Comparison of ENCODE assay signal across 8 mouse cellular contexts in the genomic region with DNA sequence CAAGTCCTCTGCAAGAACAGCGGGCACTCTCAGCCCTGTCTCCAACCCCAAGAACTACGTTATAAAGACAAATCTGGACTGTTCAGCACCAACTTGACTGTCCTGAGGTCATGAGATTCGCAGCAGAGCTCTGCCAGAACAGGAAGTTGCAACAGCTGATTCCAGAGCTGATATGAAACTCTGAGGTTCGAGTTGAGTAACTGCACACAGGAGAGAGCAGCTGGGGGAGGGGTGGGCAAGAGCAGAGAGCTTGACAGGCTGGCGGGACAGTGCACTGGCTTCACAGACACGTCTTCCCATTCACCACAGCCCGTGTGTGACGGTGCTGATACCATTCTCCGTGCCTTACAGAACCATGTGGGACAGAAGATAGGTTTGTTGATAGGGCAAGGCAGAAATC. TPM values are rescaled to one million over a fixed set of nuclear protein-coding genes. Genes with fewer than 3 reads are reported as not detected.
DNase-seq lines count a peak whose midpoint lies in the region; ATAC-seq and TF ChIP-seq lines count a peak whose summit lies in the region.

No protein-coding gene starts in this region.

- H3K27me3 ChIP-seq in stomach, embryonic 15.5 days (replicated peaks) = no peaks in the 10 kb centered on the region
- no peaks in the 10 kb centered on the region for H3K27me3 ChIP-seq in stomach, postnatal 0 days (ENCODE audit: control insufficient read depth, insufficient read depth, low read length)
- no peaks in the 10 kb centered on the region for H3K27me3 ChIP-seq in embryonic facial prominence, embryonic 10.5 days (replicated peaks; ENCODE audit: low read depth, poor library complexity, severe bottlenecking)
- H3K27me3 ChIP-seq in midbrain, embryonic 11.5 days (ENCODE audit: control insufficient read depth, insufficient read depth, low read length) = no peaks in the 10 kb centered on the region

- DNase-seq in stomach, postnatal 0 days (ENCODE audit: low spot score) = no peak
- DNase-seq in embryonic facial prominence, embryonic 10.5 days (ENCODE audit: low spot score) = peak; percentile 35
- DNase-seq in kidney, postnatal 36 days = peak; percentile 46 to 68
- DNase-seq in monocyte, adult 2 months (ENCODE audit: low read depth in 1 of 2, low spot score in 2 of 2) = peak; percentile 69 to 73
- DNase-seq in right cerebral cortex, adult 18-20 months = no peak
- no peak for DNase-seq in cerebellum, postnatal 14 days
- no peak for DNase-seq in midbrain, embryonic 11.5 days (ENCODE audit: low spot score, missing footprints)

- WGBS in stomach, embryonic 15.5 days = 50% methylated on average over 9 of the region's 9 CpGs
- WGBS in stomach, postnatal 0 days = 63% methylated on average over 9 of the region's 9 CpGs
- whole genome bisulfite sequencing in embryonic facial prominence, embryonic 10.5 days = 77% methylated on average over 9 of the region's 9 CpGs
- WGBS in midbrain, embryonic 11.5 days = 71% methylated on average over 9 of the region's 9 CpGs

- no peaks in the 10 kb centered on the region for H3K36me3 ChIP-seq in stomach, embryonic 15.5 days
- no peaks in the 10 kb centered on the region for H3K36me3 ChIP-seq in stomach, postnatal 0 days (ENCODE audit: control insufficient read depth, insufficient read depth, low read length)
- no peaks in the 10 kb centered on the region for H3K36me3 ChIP-seq in embryonic facial prominence, embryonic 10.5 days (replicated peaks)
- H3K36me3 ChIP-seq in midbrain, embryonic 11.5 days (ENCODE audit: control insufficient read depth, insufficient read depth, low read length) = no peaks in the 10 kb centered on the region

- H3K4me1 ChIP-seq in stomach, embryonic 15.5 days = no peaks in the 10 kb centered on the region
- no peaks in the 10 kb centered on the region for H3K4me1 ChIP-seq in stomach, postnatal 0 days (replicated peaks; ENCODE audit: control insufficient read depth, insufficient read depth)
- peaks cover 8% of the 10 kb centered on the region for H3K4me1 ChIP-seq in embryonic facial prominence, embryonic 10.5 days
- 0 out of 2 replicates have a peak, but pooled peaks cover 2% of the 10 kb centered on the region for H3K4me1 ChIP-seq in midbrain, embryonic 11.5 days (ENCODE audit: control insufficient read depth, insufficient read depth, low read length)

- H3K4me3 ChIP-seq in stomach, embryonic 15.5 days (replicated peaks) = no peak overlapping the region
- H3K4me3 ChIP-seq in stomach, postnatal 0 days (ENCODE audit: low read depth, low read length) = no peak overlapping the region
- no peak overlapping the region for H3K4me3 ChIP-seq in embryonic facial prominence, embryonic 10.5 days
- H3K4me3 ChIP-seq in midbrain, embryonic 11.5 days (ENCODE audit: low read depth, low read length) = no peak overlapping the region

- H3K4me2 ChIP-seq in stomach, embryonic 15.5 days = no peak overlapping the region
- H3K4me2 ChIP-seq in stomach, postnatal 0 days (replicated peaks; ENCODE audit: low read depth) = no peak overlapping the region
- H3K4me2 ChIP-seq in midbrain, embryonic 11.5 days = no peak overlapping the region

- no peak overlapping the region for H3K9ac ChIP-seq in stomach, embryonic 15.5 days
- H3K9ac ChIP-seq in stomach, postnatal 0 days (ENCODE audit: low read length) = no peak overlapping the region
- no peak overlapping the region for H3K9ac ChIP-seq in midbrain, embryonic 11.5 days (ENCODE audit: low read length)

- H3K9me3 ChIP-seq in stomach, embryonic 15.5 days = no peaks in the 10 kb centered on the region
- H3K9me3 ChIP-seq in stomach, postnatal 0 days (ENCODE audit: control insufficient read depth, low read length) = 0 out of 2 replicates have a peak, but pooled peaks cover 3% of the 10 kb centered on the region
- peaks cover 11% of the 10 kb centered on the region for H3K9me3 ChIP-seq in embryonic facial prominence, embryonic 10.5 days
- peaks cover 6% of the 10 kb centered on the region; the same call in 1 of the 2 replicates for H3K9me3 ChIP-seq in midbrain, embryonic 11.5 days (ENCODE audit: control insufficient read depth, low read length)

- peak; percentile 70; the same call in 1 of the 2 replicates for ATAC-seq in stomach, embryonic 15.5 days (ENCODE audit: insufficient read depth, low FRiP score, low read depth)
- ATAC-seq in stomach, postnatal 0 days (ENCODE audit: low FRiP score, low TSS enrichment) = no peak
- ATAC-seq in midbrain, embryonic 11.5 days (ENCODE audit: low FRiP score) = no peak

- no peak for TF ChIP-seq CTCF in stomach, postnatal 0 days (IDR thresholded peaks at IDR 0.05; ENCODE audit: low read depth)

- H3K27ac ChIP-seq in stomach, embryonic 15.5 days = no peak overlapping the region
- no peak overlapping the region for H3K27ac ChIP-seq in stomach, postnatal 0 days (replicated peaks)
- H3K27ac ChIP-seq in embryonic facial prominence, embryonic 10.5 days (replicated peaks) = peak overlapping the region; percentile 35; the same call in 1 of the 2 replicates
- no peak overlapping the region for H3K27ac ChIP-seq in midbrain, embryonic 11.5 days (ENCODE audit: low read depth, low read length)

- TF ChIP-seq EP300 in stomach, postnatal 0 days (optimal IDR thresholded peaks at IDR 0.05) = no peak

RNA-seq across cellular contexts. Expression of gene Arhgap25, which starts 9.0 kb away (rescaled TPM):
- polyA plus RNA-seq in stomach, embryonic 15.5 days (2015; fragmentation: Nextera tagmentation; extraction: Ambion mirVana) = 4.7 and 6.0 TPM in 2 replicates
- polyA plus RNA-seq in stomach, postnatal 0 days (2015; fragmentation: Nextera tagmentation; extraction: Ambion mirVana) = 3.6 and 3.7 TPM in 2 replicates
- polyA plus RNA-seq in embryonic facial prominence, embryonic 10.5 days (2016; fragmentation: Nextera tagmentation; extraction: Ambion mirVana) = 3.2 and 3.4 TPM in 2 replicates
- polyA plus RNA-seq in midbrain, embryonic 11.5 days (2014; fragmentation: Nextera tagmentation; extraction: Ambion mirVana) = 1.7 and 2.3 TPM in 2 replicates

RNA-seq across cellular contexts. Expression of gene Prokr1, which starts 48.5 kb away (rescaled TPM):
- 2.7 and 2.9 TPM in 2 replicates for polyA plus RNA-seq in stomach, embryonic 15.5 days (2015; fragmentation: Nextera tagmentation; extraction: Ambion mirVana)
- 0.92 and 1.1 TPM in 2 replicates for polyA plus RNA-seq in stomach, postnatal 0 days (2015; fragmentation: Nextera tagmentation; extraction: Ambion mirVana)
- 0.87 and 1.2 TPM in 2 replicates for polyA plus RNA-seq in embryonic facial prominence, embryonic 10.5 days (2016; fragmentation: Nextera tagmentation; extraction: Ambion mirVana)
- 3.1 and 3.5 TPM in 2 replicates for polyA plus RNA-seq in midbrain, embryonic 11.5 days (2014; fragmentation: Nextera tagmentation; extraction: Ambion mirVana)

Comparison
In these comparisons a context has a peak if more than half of its experiments do, and no peak if none do; other contexts are left out.
1. DNase-seq: peak in embryonic facial prominence, embryonic 10.5 days (single experiment), kidney, postnatal 36 days (2 of 2) and monocyte, adult 2 months (2 of 2); none in stomach, postnatal 0 days (single experiment), right cerebral cortex, adult 18-20 months (single experiment), cerebellum, postnatal 14 days (0 of 2) and midbrain, embryonic 11.5 days (single experiment).